Mouse (Mus musculus): ENCODE measurements around the gene Irf2bp2. TPM values are rescaled to one million over a fixed set of nuclear protein-coding genes. Genes with fewer than 3 reads are reported as not detected.
"Not testable (repeated sequence)": the region's sequence is repeated elsewhere in the genome, so short reads cannot be mapped to it uniquely, and the experiment has no call there.

Gene Irf2bp2
- total RNA-seq, 2 experiments from 2014 or later: 124 to 140 TPM

- intact Hi-C loops (cut with DNase I): no loop called here
- no peak for DNase-seq
Measured at GRCm38 (mm10) chr8:126609556-126610263, 15.9 kb upstream of the Irf2bp2 start.

DNA sequence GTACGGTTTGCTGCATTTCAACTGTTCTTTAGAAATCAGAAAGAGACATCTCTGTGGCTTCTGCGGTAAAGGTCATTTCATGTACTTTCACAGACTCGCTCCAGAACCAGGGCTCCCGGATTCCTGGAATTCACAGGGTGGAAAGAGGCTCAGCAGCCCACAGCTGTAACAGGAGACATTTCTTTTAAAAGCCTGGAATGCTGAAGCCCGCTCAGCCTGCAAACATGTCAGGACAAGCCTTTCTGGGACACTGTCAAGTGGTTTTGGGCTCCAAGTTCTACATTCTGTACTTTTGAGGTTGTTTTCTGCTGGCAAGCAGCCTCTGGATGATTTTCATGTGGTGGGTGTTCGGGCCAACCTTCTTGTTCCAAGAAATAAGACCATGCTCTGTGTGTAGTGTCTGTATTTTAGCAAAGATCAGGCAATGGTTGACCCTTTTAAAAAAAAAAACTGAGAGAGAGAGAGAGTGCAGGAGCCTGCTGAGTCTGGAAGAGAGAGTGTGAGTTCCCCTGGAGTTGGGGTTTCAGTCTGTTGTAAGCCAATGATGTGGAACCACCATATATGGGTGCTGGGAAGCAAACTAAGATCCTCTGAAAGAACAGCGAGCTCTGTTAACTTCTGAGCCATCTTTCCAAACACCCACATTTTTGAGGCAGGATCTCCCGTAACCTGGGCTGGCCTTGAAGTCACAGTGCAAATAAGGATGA is 9.6 kb upstream of the Irf2bp2 start:
- peak; percentile 62 to 72 for DNase-seq
- intact Hi-C loops (cut with DNase I): no loop called here

- intact Hi-C loops (cut with DNase I): no loop called here
- no peak for DNase-seq
Measured at GRCm38 (mm10) chr8:126602641-126603040, 8.9 kb upstream of the Irf2bp2 start.

DNA sequence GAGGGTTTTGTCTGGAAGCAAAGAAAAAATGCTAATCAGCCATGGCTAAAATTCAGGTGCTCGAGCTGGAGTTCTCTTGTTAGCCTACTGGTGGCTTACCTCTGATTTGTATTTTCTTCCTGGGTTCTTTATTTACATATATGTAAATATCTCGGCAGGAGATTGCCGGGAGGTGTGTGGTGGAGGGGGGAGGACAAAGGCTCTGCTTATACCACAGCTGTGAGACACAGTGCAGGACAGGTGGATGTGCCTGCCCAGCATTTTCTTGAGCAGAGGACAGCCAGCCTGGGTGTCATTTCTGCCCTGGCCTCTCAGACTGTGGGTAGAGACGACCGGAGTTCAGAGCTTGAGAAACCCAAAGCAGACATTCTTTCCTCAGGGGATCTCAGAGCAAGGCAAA is 7.5 kb upstream of the Irf2bp2 start:
- DNase-seq: no peak
- intact Hi-C loops (cut with DNase I): no loop called here

DNA sequence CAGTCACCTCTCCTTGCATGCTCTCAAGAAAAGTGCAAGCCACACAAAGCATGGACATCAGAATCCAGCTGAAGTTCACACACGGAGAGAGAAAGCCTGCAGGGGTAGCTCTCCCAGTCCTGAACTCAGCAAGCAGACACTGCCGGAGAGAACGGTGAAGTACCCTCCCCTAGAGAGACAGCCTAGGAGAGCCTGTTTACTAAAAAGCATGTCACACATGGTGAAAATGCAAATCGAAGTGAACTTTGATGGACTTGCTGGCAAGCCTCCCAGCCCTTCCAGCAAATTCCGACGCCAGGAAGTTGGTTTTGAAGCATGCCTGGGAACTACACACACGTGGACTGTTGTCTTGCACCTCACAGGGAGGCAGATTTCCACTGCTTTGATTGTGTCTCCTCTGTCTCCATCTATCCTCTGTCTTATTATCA is 7.0 kb upstream of the Irf2bp2 start:
- intact Hi-C loops (cut with DNase I): no loop called here
- peak in 1 of 2 experiments; percentile 51 for DNase-seq

DNA sequence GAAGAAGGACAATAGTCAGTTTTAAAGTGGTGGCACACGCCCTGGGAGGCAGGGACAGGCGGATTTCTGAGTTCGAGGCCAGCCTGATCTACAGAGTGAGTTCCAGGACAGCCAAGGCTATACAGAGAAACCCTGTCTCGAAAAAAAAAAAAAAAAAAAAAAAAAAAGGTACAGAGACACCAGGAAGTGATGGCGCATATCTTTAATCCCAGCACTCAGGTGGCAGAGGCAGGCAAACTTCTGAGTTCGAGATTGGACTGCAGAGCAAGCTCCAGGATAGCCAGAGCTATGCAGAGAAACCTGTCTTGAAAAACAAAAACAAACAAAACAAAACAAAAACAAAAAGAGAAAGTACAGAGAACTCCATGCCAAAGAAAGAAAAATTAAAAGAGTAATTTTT is 6.6 kb upstream of the Irf2bp2 start:
- intact Hi-C loops (cut with DNase I); DNase-seq: not testable (repeated sequence)

DNA sequence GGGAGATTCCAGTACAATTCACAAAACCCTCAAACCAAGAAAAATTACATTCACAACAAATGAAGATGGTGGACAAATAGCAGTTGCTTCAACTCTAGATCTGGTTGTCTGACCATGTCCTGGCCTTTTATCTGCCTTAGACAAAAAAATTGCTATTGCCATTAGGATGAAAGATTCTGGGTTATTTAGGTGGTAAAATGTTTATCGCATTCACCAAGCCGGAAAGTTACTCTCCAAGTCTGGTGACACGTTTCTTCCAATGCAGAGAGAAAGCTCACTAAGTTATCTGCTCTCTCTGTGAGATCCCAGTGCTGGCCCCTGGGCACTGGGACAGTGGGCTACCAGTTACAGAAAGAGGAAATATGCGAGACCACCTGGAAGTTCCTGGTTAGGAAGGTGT is 5.5 kb upstream of the Irf2bp2 start:
- intact Hi-C loops (cut with DNase I): no loop called here
- no peak for DNase-seq

GRCm38 (mm10) chr8:126598218-126598617 is 4.4 kb upstream of the Irf2bp2 start:
- intact Hi-C loops (cut with DNase I): no loop called here
- no peak for DNase-seq

DNA sequence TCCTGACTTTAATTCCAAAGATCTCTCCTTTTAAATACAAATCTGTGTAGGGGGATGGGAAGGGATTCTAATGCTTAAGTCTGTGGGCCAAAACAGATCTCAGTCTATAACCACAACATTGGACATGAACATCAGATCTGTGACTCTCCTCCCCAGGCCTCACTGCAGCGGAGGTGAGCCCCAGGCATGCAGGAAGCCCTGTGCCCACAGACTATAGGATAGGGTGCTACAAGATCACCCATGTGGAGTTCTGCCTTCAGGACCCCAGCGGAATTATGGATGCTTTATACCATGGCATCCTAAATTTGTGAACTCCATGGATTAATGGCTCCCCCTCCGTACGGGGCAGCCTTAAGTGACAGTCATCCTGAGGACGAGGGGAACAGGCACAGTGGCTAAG is 2.9 kb upstream of the Irf2bp2 start:
- no peak for DNase-seq
- intact Hi-C loops (cut with DNase I): loop anchor here (1.0 kb wide), 1 partner anchor 70 kb away; no protein-coding TSS in a partner anchor

DNA sequence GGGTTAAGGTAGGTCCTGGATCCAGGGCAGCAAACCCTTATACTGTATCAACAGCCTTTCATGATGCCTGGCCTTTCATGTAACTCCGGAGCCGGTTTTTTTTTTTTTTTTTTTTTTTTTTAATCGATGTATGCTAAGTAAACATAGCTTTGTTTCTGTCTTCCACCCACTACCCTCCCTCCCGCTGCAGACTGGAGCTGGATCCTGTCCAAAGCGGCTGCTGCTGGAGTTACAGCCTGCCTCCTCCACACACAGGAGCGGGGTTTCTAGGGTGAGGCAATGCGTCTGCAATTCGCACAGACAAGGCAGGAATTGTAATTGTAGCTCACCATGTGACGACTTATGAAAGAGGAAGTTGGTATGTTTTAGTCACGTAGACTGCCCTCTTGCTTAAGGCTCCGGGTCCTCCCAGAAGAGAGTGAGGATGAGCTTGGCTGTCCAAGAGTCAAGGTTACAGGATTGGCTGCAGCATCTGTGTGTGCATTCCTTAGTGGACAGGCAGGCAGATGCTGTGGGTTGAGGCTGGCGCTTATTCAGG is 2.4 kb upstream of the Irf2bp2 start:
- intact Hi-C loops (cut with DNase I): loop anchor here (1.0 kb wide), 1 partner anchor 70 kb away; no protein-coding TSS in a partner anchor
- DNase-seq: peak; percentile 89 to 90

- intact Hi-C loops (cut with DNase I): loop anchor here (1.0 kb wide), 3 partner anchors 71 to 244 kb away; no protein-coding TSS in a partner anchor
Measured at GRCm38 (mm10) chr8:126595204-126596061, 1.6 kb upstream of the Irf2bp2 start.

DNA sequence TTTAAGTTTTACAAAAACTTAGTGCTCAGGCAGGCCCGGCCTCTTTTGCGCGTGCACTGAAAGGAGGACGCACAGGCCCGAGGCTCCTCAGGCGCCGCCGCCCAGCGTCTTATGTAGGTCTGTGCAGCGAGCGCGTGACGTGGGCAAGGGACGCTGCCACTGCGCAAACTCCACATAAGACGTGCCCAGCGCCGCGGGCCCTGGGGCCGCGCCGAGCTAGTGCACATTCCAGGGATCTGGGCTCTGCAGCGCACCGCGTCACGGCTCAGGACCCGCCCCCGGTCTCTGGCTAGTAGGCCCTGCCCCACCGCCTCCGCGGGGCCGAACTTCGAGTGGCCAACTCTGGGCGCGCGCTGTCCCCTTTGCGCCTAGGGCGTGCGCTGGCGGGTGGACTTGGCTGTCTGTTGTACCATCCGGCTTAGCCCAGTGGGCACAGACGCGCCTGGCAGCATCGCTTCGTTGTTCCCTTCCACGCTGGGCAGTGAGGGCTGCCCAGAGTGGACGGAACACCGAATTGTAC is 755 bp upstream of the Irf2bp2 start:
- intact Hi-C loops (cut with DNase I): loop anchor here (1.0 kb wide), 1 partner anchor 142 kb away; no protein-coding TSS in a partner anchor
- DNase-seq: peak; percentile 99

More at GRCm38 (mm10) chr8:126595204-126596061, 1.6 kb upstream of the Irf2bp2 start:
- peak; percentile 82 to 89 for DNase-seq

GRCm38 (mm10) chr8:126592771-126593571 is 815 bp downstream of the Irf2bp2 start:
- DNase-seq: peak; percentile 51 to 57
- intact Hi-C loops (cut with DNase I): no loop called here

GRCm38 (mm10) chr8:126592381-126592770 is 1.4 kb downstream of the Irf2bp2 start:
- DNase-seq: no peak
- intact Hi-C loops (cut with DNase I): no loop called here

DNA sequence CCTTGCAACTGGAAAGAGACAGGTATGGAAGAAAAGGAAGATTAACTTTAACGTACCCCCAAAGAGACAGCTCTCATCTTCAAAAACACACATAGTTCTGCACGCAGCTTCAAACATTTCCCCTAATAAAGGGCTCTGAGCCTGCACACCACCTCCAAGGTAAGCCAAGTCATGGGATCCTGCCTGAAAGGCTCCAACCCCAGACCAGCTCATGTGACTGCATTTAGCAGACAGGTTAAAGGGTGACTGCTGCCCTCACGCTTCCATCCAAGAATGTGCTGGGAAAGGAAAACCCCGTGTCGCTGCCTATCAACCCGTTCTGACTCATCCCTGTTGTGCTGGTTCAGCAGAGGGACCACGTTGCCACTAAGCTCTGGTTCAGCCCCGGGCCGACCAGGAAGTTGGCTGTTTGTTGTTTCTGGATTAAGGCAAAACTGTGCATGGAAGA is 1.9 kb downstream of the Irf2bp2 start:
- intact Hi-C loops (cut with DNase I): no loop called here
- DNase-seq: peak; percentile 63 to 70

- intact Hi-C loops (cut with DNase I): no loop called here
- DNase-seq: peak; percentile 62 to 63
Measured at GRCm38 (mm10) chr8:126591141-126591820, 2.5 kb downstream of the Irf2bp2 start.

- intact Hi-C loops (cut with DNase I): no loop called here
- no peak for DNase-seq
Measured at GRCm38 (mm10) chr8:126590599-126590998, 3.2 kb downstream of the Irf2bp2 start.

- intact Hi-C loops (cut with DNase I): no loop called here
- peak; percentile 60 to 63 for DNase-seq
Measured at GRCm38 (mm10) chr8:126590024-126590529, 3.7 kb downstream of the Irf2bp2 start.
